Mouse (Mus musculus) limb, embryonic 11.5 days (tissue): ENCODE measurements around the gene Gjd3. TPM values are rescaled to one million over a fixed set of nuclear protein-coding genes. Genes with fewer than 3 reads are reported as not detected.
A peak's percentile ranks its signal among the peaks of the same experiment; 100 is the strongest.

Experiments
- ATAC-seq: fragments of 200-750 bp; cut with Nextera tagmentation; 2 replicates; pipeline ENCODE4 v1.8.0; 2017; ENCODE audit warnings: low read depth; ENCODE audit not compliant: insufficient number of reproducible peaks, low FRiP score, low TSS enrichment
- DNase-seq: peaks from one replicate; pipeline ENCODE4 v3.0.0-alpha.2; 2015; ENCODE audit warnings: low spot score
- H3K27ac ChIP-seq: fragments of 300-500 bp; sonication (generic); replicated peaks from 2 replicates; pipeline ENCODE4 v1.5.1; 2014; ENCODE audit warnings: low read depth, mild to moderate bottlenecking, low read length
- H3K27me3 ChIP-seq: fragments of 300-500 bp; sonication (generic); 2 replicates; pipeline ENCODE4 v1.6.1; 2014; ENCODE audit warnings: mild to moderate bottlenecking, low read length, mixed read lengths; ENCODE audit not compliant: control insufficient read depth, insufficient read depth
- H3K36me3 ChIP-seq: fragments of 300-500 bp; sonication (generic); 2 replicates; pipeline ENCODE4 v1.6.1; 2014; ENCODE audit warnings: mild to moderate bottlenecking, low read length, moderate library complexity, mixed read lengths; ENCODE audit not compliant: control insufficient read depth, insufficient read depth
- H3K4me1 ChIP-seq: fragments of 300-500 bp; sonication (generic); 2 replicates; pipeline ENCODE4 v1.6.1; 2014; ENCODE audit warnings: low read length, mixed read lengths; ENCODE audit not compliant: control insufficient read depth, insufficient read depth
- H3K4me2 ChIP-seq: fragments of 300-500 bp; sonication (generic); 2 replicates; pipeline ENCODE4 v1.6.1; 2014; ENCODE audit warnings: low read depth, mild to moderate bottlenecking, moderate library complexity; ENCODE audit not compliant: severe bottlenecking
- H3K4me3 ChIP-seq: fragments of 300-500 bp; sonication (generic); 2 replicates; pipeline ENCODE4 v1.5.1; 2014; ENCODE audit warnings: low read depth, low read length
- H3K9ac ChIP-seq: fragments of 300-500 bp; sonication (generic); 2 replicates; pipeline ENCODE4 v1.6.1; 2014; ENCODE audit warnings: mild to moderate bottlenecking, low read length
- H3K9me3 ChIP-seq: fragments of 300-500 bp; sonication (generic); 2 replicates; pipeline ENCODE4 v1.6.1; 2016; ENCODE audit warnings: low read length; ENCODE audit not compliant: control insufficient read depth
- WGBS: fragments of 180-500 bp; shearing (Covaris S2); extraction: QIAGEN DNeasy Blood & Tissue Kit; methylation state at CpG from one replicate; pipeline ENCODE4 v1.1.7; 2014; 5-methylcytosine and 5-hydroxymethylcytosine counted together
- polyA plus RNA-seq: library from polyadenylated mRNA; unstranded; fragments of >200 nt; fragmentation: Nextera tagmentation; extraction: Ambion mirVana; gene quantifications from 2 replicates; pipeline ENCODE4 v1.2.1, GENCODE M21; 2014

The Gjd3 gene
- polyA plus RNA-seq, 1 experiment from 2014 or later, result not detected

GRCm38 (mm10) chr11:98974871-98975719 lies 7.7 kb downstream of the Gjd3 start:
- H3K27ac ChIP-seq, result no peak overlapping the region
- ATAC-seq, result no peak
- peaks cover 13% of the 10 kb centered on the region; the same call in 1 of the 2 replicates for H3K36me3 ChIP-seq

GRCm38 (mm10) chr11:98974213-98974612 lies 8.6 kb downstream of the Gjd3 start:
- ATAC-seq (no peak), DNase-seq (no peak)
- H3K9ac ChIP-seq, result no peak overlapping the region
- H3K27me3 ChIP-seq, result no peaks in the 10 kb centered on the region
- H3K4me2 ChIP-seq, result no peak overlapping the region
- H3K4me3 ChIP-seq, result no peak overlapping the region
- WGBS, result 82% methylated on average over 6 of the region's 6 CpGs
- peaks cover 20% of the 10 kb centered on the region; the same call in 1 of the 2 replicates for H3K36me3 ChIP-seq
- H3K27ac ChIP-seq, result no peak overlapping the region
- H3K4me1 ChIP-seq, result peaks cover 10% of the 10 kb centered on the region
- H3K9me3 ChIP-seq, result no peaks in the 10 kb centered on the region

More at GRCm38 (mm10) chr11:98974871-98975719, 7.7 kb downstream of the Gjd3 start:
- Histone ChIP-seq H3K9me3 (no peaks in the 10 kb centered on the region), H3K27me3 (no peaks in the 10 kb centered on the region), H3K4me2 (no peak overlapping the region), H3K4me3 (no peak overlapping the region), H3K4me1 (peaks cover 2% of the 10 kb centered on the region), H3K9ac (no peak overlapping the region)
- 48% methylated on average over 5 of the region's 5 CpGs for WGBS
- peak; percentile 83 for DNase-seq

GRCm38 (mm10) chr11:98973584-98973983 lies 9.2 kb downstream of the Gjd3 start:
- H3K9ac ChIP-seq, result no peak overlapping the region
- no peak overlapping the region for H3K4me2 ChIP-seq
- peaks cover 20% of the 10 kb centered on the region; the same call in 1 of the 2 replicates for H3K36me3 ChIP-seq
- no peak overlapping the region for H3K27ac ChIP-seq
- WGBS, result 91% methylated on average over 14 of the region's 14 CpGs
- no peak overlapping the region for H3K4me3 ChIP-seq
- no peak for DNase-seq
- ATAC-seq, result no peak
- no peaks in the 10 kb centered on the region for H3K9me3 ChIP-seq
- no peaks in the 10 kb centered on the region for H3K27me3 ChIP-seq
- H3K4me1 ChIP-seq, result peaks cover 17% of the 10 kb centered on the region

DNA sequence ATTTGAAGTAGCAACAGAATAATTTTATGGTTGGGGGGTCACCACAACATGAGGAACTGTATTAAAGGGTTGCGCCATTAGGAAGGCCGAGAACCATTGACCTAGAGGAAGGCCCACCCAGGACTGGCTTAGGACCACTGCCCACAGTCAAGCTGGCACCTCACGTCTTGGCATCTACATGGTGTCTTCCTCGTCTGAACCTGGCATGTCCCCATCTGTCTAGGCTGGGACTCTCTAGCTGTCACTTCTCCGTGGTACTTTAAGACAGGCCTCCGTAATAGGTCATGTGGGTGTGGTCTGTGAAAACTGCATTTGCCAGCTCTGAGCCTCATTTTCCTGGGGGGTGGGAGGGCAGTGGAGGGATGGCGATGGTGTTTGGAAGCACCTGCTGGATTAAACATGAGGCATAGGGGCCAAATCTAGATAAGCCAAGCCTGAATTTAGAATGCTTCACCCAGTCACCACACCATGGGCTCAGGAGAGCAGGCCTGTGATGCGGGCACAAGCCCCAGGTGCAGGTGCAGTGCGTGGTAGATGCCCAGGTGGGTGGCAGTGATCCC lies 9.9 kb downstream of the Gjd3 start:
- H3K36me3 ChIP-seq, result peaks cover 20% of the 10 kb centered on the region; the same call in 1 of the 2 replicates
- H3K9ac ChIP-seq, result no peak overlapping the region
- DNase-seq, result no peak
- no peaks in the 10 kb centered on the region for H3K9me3 ChIP-seq
- H3K4me1 ChIP-seq, result peaks cover 24% of the 10 kb centered on the region
- no peak overlapping the region for H3K27ac ChIP-seq
- H3K4me2 ChIP-seq, result no peak overlapping the region
- H3K27me3 ChIP-seq, result no peaks in the 10 kb centered on the region
- WGBS, result 86% methylated on average over 9 of the region's 9 CpGs
- no peak overlapping the region for H3K4me3 ChIP-seq
- ATAC-seq, result no peak

DNA sequence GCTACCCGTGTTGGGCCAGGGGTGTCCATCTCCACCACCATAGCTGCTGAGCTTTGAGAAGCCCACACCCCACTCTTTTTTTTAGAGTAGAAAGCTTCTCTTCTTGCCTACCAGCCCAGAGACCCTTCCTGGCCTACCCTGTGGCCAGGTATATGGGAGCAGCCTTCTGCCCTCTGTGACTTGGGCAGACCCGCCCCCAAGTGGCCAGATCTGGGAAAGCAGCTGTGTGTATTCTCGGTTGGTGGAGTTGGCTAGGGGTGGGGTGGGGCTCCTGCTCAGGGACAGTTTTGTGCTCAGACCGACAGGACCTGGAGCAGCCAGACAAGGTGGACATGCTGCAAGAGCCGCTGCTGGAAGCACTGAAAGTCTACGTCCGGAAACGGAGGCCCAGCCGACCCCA lies 10.6 kb downstream of the Gjd3 start:
- Histone ChIP-seq H3K36me3 (peaks cover 20% of the 10 kb centered on the region; the same call in 1 of the 2 replicates), H3K4me2 (no peak overlapping the region), H3K9ac (no peak overlapping the region), H3K4me1 (peaks cover 28% of the 10 kb centered on the region), H3K27ac (no peak overlapping the region), H3K27me3 (no peaks in the 10 kb centered on the region), H3K4me3 (no peak overlapping the region), H3K9me3 (no peaks in the 10 kb centered on the region)
- 53% methylated on average over 9 of the region's 9 CpGs for WGBS
- DNase-seq, result peak; percentile 92
- ATAC-seq, result peak; percentile 28; the same call in 1 of the 2 replicates

GRCm38 (mm10) chr11:98971316-98972031 lies 11.3 kb downstream of the Gjd3 start:
- no peaks in the 10 kb centered on the region for H3K9me3 ChIP-seq
- H3K4me3 ChIP-seq, result no peak overlapping the region
- WGBS, result 84% methylated on average over 23 of the region's 23 CpGs
- H3K36me3 ChIP-seq, result peaks cover 22% of the 10 kb centered on the region; the same call in 1 of the 2 replicates
- no peak overlapping the region for H3K9ac ChIP-seq
- H3K4me2 ChIP-seq, result no peak overlapping the region
- H3K27ac ChIP-seq, result no peak overlapping the region
- ATAC-seq (no peak), DNase-seq (no peak)
- H3K4me1 ChIP-seq, result peaks cover 32% of the 10 kb centered on the region
- no peaks in the 10 kb centered on the region for H3K27me3 ChIP-seq

DNA sequence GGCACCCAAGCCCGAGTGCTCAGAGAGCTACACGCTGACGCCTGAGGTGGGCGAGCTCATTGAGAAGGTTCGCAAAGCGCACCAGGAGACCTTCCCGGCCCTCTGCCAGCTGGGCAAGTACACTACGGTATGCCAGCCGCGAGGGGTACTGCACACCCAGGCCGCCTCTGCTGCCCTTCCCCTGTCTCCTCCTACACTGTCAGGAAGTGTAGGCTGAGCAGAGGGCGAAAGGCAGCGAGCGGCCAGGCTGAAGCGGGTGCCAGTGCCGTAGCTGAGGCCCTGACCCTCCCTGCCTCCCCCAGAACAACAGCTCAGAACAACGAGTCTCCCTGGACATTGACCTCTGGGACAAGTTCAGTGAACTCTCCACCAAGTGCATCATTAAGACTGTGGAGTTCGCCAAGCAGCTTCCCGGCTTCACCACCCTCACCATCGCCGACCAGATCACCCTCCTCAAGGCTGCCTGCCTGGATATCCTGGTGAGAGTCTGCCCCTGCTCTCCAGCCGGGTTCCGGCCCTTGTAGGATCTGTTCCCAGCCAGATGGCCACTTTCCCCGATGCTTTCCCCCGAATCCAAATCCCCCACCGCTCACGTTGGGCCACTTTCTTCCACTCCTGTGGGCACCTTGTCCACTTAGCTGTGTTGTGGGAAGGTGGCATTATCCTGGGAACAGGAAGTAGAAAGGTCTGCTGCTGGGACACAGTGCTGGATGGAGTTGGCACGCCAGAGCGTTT lies 12.5 kb downstream of the Gjd3 start:
- no peak overlapping the region for H3K9ac ChIP-seq
- no peaks in the 10 kb centered on the region for H3K27me3 ChIP-seq
- DNase-seq (no peak), ATAC-seq (no peak)
- WGBS, result 70% methylated on average over 29 of the region's 29 CpGs
- H3K4me1 ChIP-seq, result peaks cover 42% of the 10 kb centered on the region
- H3K4me2 ChIP-seq, result no peak overlapping the region
- H3K9me3 ChIP-seq, result no peaks in the 10 kb centered on the region
- H3K27ac ChIP-seq, result no peak overlapping the region
- H3K4me3 ChIP-seq, result no peak overlapping the region
- peaks cover 22% of the 10 kb centered on the region; the same call in 1 of the 2 replicates for H3K36me3 ChIP-seq
